Mouse (Mus musculus): ENCODE data around the gene Zfp934. TPM values are rescaled to one million over a fixed set of nuclear protein-coding genes. Genes with fewer than 3 reads are reported as not detected.
"Not testable (repeated sequence)": the region's sequence is repeated elsewhere in the genome, so short reads cannot be mapped to it uniquely, and the experiment has no call there.

The Zfp934 gene
- 0.16 and 0.29 TPM in 2 replicates for polyA plus RNA-seq (2012)

- not testable (repeated sequence) for TF ChIP-seq GATA1 (IDR thresholded peaks at IDR 0.05; ENCODE audit: low read length)
Measured at GRCm38 (mm10) chr13:62571099-62571498, at the start of gene Zfp934. Gene Zfp934 (minus strand): TSS chr13:62571199.

- not testable (repeated sequence) for TF ChIP-seq GATA1 (IDR thresholded peaks at IDR 0.05; ENCODE audit: low read length)
Measured at GRCm38 (mm10) chr13:62558189-62559110, 12.5 kb downstream of the Zfp934 start, which contains the start of gene Zfp935. Gene Zfp935 (minus strand): TSS chr13:62558511.

GRCm38 (mm10) chr13:62466424-62467334 lies 104.3 kb downstream of the Zfp934 start, which contains the start of gene Gm49359:
Gene Gm49359 (minus strand): TSS chr13:62466832.
- not testable (repeated sequence) for TF ChIP-seq GATA1 (IDR thresholded peaks at IDR 0.05; ENCODE audit: low read length)

Other genes starting within 250 kb of the Zfp934 start
- 0.14 and 0.18 TPM in 2 replicates for gene Gm3604, start 188.0 kb downstream of the Zfp934 start, polyA plus RNA-seq (2012)
- gene Gm49359, start 104.4 kb downstream of the Zfp934 start, polyA plus RNA-seq (2012) = 0.38 and 0.43 TPM in 2 replicates
- 0.10 and 0.17 TPM in 2 replicates for gene Zfp935, start 12.7 kb downstream of the Zfp934 start, polyA plus RNA-seq (2012)
- not detected in 2 replicates for gene 6720489N17Rik, start 53.0 kb upstream of the Zfp934 start, polyA plus RNA-seq (2012)
- gene Platr25, start 189.5 kb upstream of the Zfp934 start, polyA plus RNA-seq (2012) = not detected in 2 replicates
- not detected in 2 replicates for gene Gm5141, start 214.6 kb upstream of the Zfp934 start, polyA plus RNA-seq (2012)